Mouse (Mus musculus) liver, embryonic 18 days (tissue): Measurements from ENCODE around the gene Prmt1. TPM values are rescaled to one million over a fixed set of nuclear protein-coding genes. Genes with fewer than 3 reads are reported as not detected.

Experiments used
- polyA plus RNA-seq: library from polyadenylated mRNA; depleted of rRNA; stranded (reverse); fragments of >200 nt; gene quantifications from 2 replicates; pipeline ENCODE4 v1.2.3, GENCODE M21; 2012; rRNA removed

Prmt1 gene
- polyA plus RNA-seq, result 105 and 112 TPM in 2 replicates

DNA sequence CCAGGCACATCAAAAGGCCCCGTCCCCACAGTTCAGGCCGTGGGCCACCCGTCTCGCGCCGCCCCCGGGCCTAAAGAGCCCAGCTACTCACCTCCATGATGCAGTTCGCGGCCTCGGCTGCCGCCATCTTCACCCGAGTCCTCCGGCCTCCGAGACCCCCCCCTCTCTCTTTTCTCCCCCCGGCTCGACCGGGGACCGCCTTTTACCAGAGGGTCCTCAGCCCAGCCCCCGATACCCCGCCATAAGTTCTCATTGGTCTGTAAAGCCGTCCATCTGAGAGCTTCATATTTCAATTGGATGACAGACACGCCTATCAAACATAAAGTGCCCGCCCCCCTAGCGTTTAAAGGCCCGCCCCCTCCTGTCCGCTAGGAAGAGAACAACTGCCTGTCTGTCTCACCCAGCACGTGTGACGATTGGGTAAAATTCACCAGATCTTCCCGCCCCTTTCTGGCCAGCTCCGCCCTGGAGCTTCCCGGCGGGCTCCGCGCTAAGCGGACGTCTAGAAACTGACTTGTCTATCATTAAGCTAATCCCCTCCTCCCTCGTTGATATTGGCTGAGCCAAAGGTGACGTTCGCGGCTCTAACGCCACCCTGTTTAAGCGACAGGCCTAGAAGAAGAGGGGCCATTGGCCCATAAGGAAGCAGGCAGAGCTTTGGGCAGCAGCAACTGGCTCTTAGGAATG is at the start of gene Prmt1:
Gene Prmt1 (minus strand): TSS at position 377 of the 687 bp plus-strand sequence.

DNA sequence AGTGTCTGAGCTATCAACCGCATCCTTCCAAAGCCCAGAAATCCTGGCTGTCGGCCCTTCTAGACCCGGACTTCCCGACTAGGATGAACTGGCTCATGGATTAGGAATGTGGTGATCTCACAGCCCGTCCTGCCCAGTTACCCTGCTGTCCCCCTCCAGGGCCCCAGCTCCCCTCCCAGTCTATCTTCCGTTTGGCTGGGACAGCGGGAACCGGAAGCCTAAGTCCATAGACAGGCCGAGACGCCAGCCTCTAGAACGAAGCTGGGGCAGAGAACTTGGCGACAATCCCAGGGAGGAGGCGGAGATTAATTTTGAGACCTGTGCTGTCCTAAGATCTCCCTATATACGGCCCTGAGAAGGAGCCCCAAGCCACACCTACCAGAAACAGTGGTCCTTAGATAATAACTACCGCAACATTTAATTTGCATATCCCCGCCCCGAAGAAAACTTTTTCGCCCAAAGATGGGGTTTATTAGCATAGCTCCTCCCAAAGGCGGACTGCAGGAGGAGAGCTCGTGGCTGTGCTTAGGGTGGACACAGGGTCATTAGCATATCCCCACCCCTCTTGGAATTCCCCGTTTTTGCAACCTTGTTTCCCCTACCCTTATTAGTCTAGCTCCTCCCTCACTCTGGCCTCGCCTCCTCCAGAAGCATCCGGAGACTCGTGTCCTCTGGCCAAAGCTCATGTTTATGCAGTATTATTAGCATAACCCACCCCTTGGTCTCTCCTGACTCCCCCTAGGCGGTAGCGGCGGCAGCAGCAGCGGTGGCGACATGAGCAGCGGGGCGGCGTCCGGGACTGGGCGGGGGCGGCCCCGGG is 31.1 kb upstream of the Prmt1 start, which contains the start of gene Rras:
Gene Rras (plus strand): TSS at position 720 of the 820 bp plus-strand sequence.

GRCm38 (mm10) chr7:45015957-45016612 is 29.7 kb upstream of the Prmt1 start, which contains the start of gene Scaf1:
Gene Scaf1, minus strand, starts transcription at chr7:45016363.

GRCm38 (mm10) chr7:44998501-44998955 is 12.2 kb upstream of the Prmt1 start, which contains the start of gene Bcl2l12:
Gene Bcl2l12, minus strand, starts transcription at chr7:44998712.

DNA sequence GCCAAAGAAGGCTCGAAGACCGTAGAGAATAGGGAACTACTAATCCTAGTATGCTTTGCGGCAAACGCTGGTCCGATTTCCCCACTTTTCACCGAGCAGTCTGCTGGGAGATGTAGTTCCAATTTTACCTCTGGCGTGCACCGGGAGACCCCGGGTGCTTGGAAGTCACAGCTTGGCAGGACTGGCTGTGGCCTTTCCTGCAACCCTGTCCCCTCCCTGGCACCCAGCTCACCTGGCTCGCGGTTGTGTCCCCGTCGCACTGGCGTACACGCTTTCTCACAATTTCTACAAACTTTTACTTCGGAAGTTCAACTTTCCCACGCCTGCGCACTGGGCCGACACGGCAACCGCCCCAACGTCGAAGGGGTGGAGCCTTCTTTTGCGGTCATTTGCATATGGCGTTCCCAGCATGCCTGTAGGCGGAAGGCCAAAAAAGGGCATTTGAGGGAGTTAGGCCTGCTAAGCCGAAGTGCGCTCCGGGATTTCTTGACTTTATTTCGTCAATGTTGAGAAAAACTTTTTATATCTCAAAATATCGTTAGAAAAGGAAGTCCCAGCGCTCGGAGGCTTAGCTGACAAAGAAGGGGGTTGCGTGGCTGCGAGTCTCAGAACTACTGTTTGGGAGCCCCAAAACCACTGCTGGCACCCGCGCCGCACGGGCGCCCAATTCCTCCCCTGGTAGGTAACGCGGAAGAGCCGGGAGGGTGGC is 11.0 kb upstream of the Prmt1 start, which contains the start of gene Irf3:
Gene Irf3 (plus strand): TSS at position 418 of the 709 bp plus-strand sequence.

GRCm38 (mm10) chr7:44974383-44975116 is 11.8 kb downstream of the Prmt1 start, which contains the start of gene Cpt1c:
Gene Cpt1c, minus strand, starts transcription at chr7:44974851.

GRCm38 (mm10) chr7:44942904-44943303 is 43.5 kb downstream of the Prmt1 start, which contains the start of gene Tsks:
Gene Tsks, plus strand, starts transcription at chr7:44943204.

DNA sequence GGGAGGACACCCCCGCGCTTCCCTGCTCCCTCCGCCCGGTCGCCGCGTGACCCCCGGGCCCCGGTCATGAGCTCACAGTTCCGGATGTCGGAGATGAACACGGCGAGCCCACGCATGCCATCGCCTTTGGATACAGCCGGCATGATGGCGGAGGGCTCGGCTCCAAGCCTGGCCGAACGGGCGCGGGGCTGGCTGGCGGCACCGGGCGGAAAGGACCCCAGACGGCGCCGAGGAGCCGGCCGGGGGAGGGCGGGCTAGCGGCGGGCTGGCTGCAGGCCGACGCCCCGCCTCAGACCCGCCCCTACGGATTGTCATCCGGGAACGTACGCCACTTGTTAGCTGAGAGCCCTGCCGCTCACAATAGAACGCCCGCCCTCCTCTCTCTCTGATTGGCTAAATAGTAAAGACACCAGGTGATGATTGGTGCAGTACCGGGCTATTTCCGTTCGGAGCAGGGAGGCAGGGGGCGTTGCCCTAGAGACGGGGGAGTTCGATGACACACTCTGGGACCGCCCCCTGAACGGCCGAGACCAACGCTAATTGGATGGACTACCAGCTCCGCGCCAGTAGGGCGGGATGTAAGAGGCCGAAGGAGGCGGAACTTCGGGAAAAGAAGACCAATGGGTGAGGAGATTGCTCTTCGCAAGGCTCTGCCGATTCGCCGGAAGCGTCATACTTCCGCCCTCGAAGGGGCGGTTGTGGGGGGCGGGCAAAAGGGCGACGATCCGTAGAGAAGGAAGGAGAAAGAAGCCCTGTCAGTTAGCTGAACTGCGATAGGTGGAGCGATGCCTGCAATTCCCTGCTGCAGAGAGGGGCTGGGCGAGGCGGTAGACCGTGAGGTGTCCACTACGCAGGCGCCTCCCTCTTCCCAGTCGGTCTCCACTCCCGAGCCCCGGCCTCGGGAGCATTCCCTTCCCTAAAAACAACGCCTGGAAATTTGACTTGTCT is 56.9 kb downstream of the Prmt1 start, which contains the start of gene Ap2a1:
Gene Ap2a1 (minus strand): TSS at position 293 of the 948 bp plus-strand sequence.

Other genes with a start within 250 kb of the Prmt1 start
- 18.9 and 21.4 TPM in 2 replicates for gene Vrk3, start 238.2 kb downstream of the Prmt1 start, polyA plus RNA-seq
- 0.48 and 0.58 TPM in 2 replicates for gene Zfp473, start 235.5 kb downstream of the Prmt1 start, polyA plus RNA-seq
- 20.2 and 22.4 TPM in 2 replicates for gene Nup62, start 170.5 kb downstream of the Prmt1 start, polyA plus RNA-seq
- gene Il4i1, start 170.2 kb downstream of the Prmt1 start, polyA plus RNA-seq, result 0.38 TPM in 2 replicates
- 247 and 266 TPM in 2 replicates for gene Atf5, start 169.9 kb downstream of the Prmt1 start, polyA plus RNA-seq
- gene Akt1s1, start 137.6 kb downstream of the Prmt1 start, polyA plus RNA-seq, result 35.6 and 37.3 TPM in 2 replicates
- 21.1 and 23.3 TPM in 2 replicates for gene Tbc1d17, start 137.5 kb downstream of the Prmt1 start, polyA plus RNA-seq
- gene Pnkp, start 129.4 kb downstream of the Prmt1 start, polyA plus RNA-seq, result 18.0 and 24.6 TPM in 2 replicates
- gene Ptov1, start 116.8 kb downstream of the Prmt1 start, polyA plus RNA-seq, result 48.6 and 56.2 TPM in 2 replicates
- gene Med25, start 93.9 kb downstream of the Prmt1 start, polyA plus RNA-seq, result 26.0 and 30.9 TPM in 2 replicates
- gene Fuz, start 90.5 kb downstream of the Prmt1 start, polyA plus RNA-seq, result 6.4 and 7.8 TPM in 2 replicates
- 33.1 and 39.3 TPM in 2 replicates for gene Ap2a1, start 57.1 kb downstream of the Prmt1 start, polyA plus RNA-seq
- 0.02 TPM in 1 of 2 replicates, not detected in the other for gene Tsks, start 43.4 kb downstream of the Prmt1 start, polyA plus RNA-seq
- gene Cpt1c, start 11.7 kb downstream of the Prmt1 start, polyA plus RNA-seq, result 2.3 and 2.6 TPM in 2 replicates
- gene Irf3, start 11.1 kb upstream of the Prmt1 start, polyA plus RNA-seq, result 50.0 and 54.3 TPM in 2 replicates
- gene Bcl2l12, start 12.1 kb upstream of the Prmt1 start, polyA plus RNA-seq, result 9.0 and 9.5 TPM in 2 replicates
- 13.5 and 17.4 TPM in 2 replicates for gene Scaf1, start 29.8 kb upstream of the Prmt1 start, polyA plus RNA-seq
- 41.8 and 53.8 TPM in 2 replicates for gene Rras, start 31.4 kb upstream of the Prmt1 start, polyA plus RNA-seq
- gene Prr12, start 66.3 kb upstream of the Prmt1 start, polyA plus RNA-seq, result 1.1 and 1.7 TPM in 2 replicates
- 24.0 and 24.4 TPM in 2 replicates for gene Nosip, start 75.9 kb upstream of the Prmt1 start, polyA plus RNA-seq
- gene Prrg2, start 76.1 kb upstream of the Prmt1 start, polyA plus RNA-seq, result 17.7 and 19.5 TPM in 2 replicates
- 18.6 and 20.0 TPM in 2 replicates for gene Rcn3, start 105.7 kb upstream of the Prmt1 start, polyA plus RNA-seq
- 64.9 and 71.1 TPM in 2 replicates for gene Fcgrt, start 117.3 kb upstream of the Prmt1 start, polyA plus RNA-seq
- 256 and 267 TPM in 2 replicates for gene Rps11, start 137.9 kb upstream of the Prmt1 start, polyA plus RNA-seq
- gene Rpl13a, start 142.2 kb upstream of the Prmt1 start, polyA plus RNA-seq, result 1,073 and 1,547 TPM in 2 replicates
- gene Gm45713, start 149.7 kb upstream of the Prmt1 start, polyA plus RNA-seq, result 0.05 and 0.17 TPM in 2 replicates
- 7.5 and 8.3 TPM in 2 replicates for gene Flt3l, start 149.9 kb upstream of the Prmt1 start, polyA plus RNA-seq
- gene Pih1d1, start 167.7 kb upstream of the Prmt1 start, polyA plus RNA-seq, result 32.5 and 35.0 TPM in 2 replicates
- 20.1 and 26.3 TPM in 2 replicates for gene Aldh16a1, start 168.0 kb upstream of the Prmt1 start, polyA plus RNA-seq
- 0.01 TPM in 2 replicates for gene Slc17a7, start 177.4 kb upstream of the Prmt1 start, polyA plus RNA-seq
- gene Gfy, start 193.0 kb upstream of the Prmt1 start, polyA plus RNA-seq, result not detected in 2 replicates
- not detected in 2 replicates for gene Pth2, start 194.4 kb upstream of the Prmt1 start, polyA plus RNA-seq
- 0.04 and 0.05 TPM in 2 replicates for gene Ccdc155, start 218.3 kb upstream of the Prmt1 start, polyA plus RNA-seq
- gene Dkkl1, start 225.6 kb upstream of the Prmt1 start, polyA plus RNA-seq, result 0.42 and 0.52 TPM in 2 replicates
- 21.0 and 23.1 TPM in 2 replicates for gene Tead2, start 229.2 kb upstream of the Prmt1 start, polyA plus RNA-seq